Mouse (Mus musculus) MEL (cell line): ENCODE data around the gene Map2k5.

Experiments
- CTCF ChIP-seq, 3 experiments: IDR thresholded peaks in 2 of 3; conservative IDR thresholded peaks in 1 of 3; 2 replicates each; pipeline ENCODE4 v1.5.1; 2011 to 2012; ENCODE audit warnings: low read length in 3 of 3, low read depth in 2 of 3, mild to moderate bottlenecking in 2 of 3, improper control_type of control experiment in 1 of 3, inconsistent platforms in 1 of 3, mixed read lengths in 1 of 3, moderate library complexity in 1 of 3; ENCODE audit not compliant: control insufficient read depth in 1 of 3, insufficient read depth in 1 of 3, poor library complexity in 1 of 3, severe bottlenecking in 1 of 3
- EP300 ChIP-seq, 2 experiments: IDR thresholded peaks; 2 replicates each; pipeline ENCODE4 v1.6.1; 2011; ENCODE audit warnings: improper control_type of control experiment in 2 of 2, low read length in 2 of 2, low read depth in 1 of 2, mild to moderate bottlenecking in 1 of 2
- GABPA ChIP-seq: IDR thresholded peaks from 2 replicates; pipeline ENCODE4 v1.6.1; 2012; ENCODE audit warnings: low read depth, mild to moderate bottlenecking, inconsistent platforms, low read length, improper control_type of control experiment, moderate library complexity
- MAFK ChIP-seq: IDR thresholded peaks from 2 replicates; pipeline ENCODE4 v1.6.1; 2011; ENCODE audit warnings: low read depth, mild to moderate bottlenecking, low read length, improper control_type of control experiment, borderline replicate concordance
- MYB ChIP-seq: IDR thresholded peaks from 2 replicates; pipeline ENCODE4 v1.6.1; 2011; ENCODE audit warnings: mild to moderate bottlenecking, low read depth, low read length, improper control_type of control experiment
- NELFE ChIP-seq: IDR thresholded peaks from 2 replicates; pipeline ENCODE4 v1.6.1; 2011; ENCODE audit warnings: low read depth, low read length, improper control_type of control experiment
- POLR2A ChIP-seq, 2 experiments: IDR thresholded peaks; 2 replicates each; pipeline ENCODE4 v1.6.1; 2011 to 2012; ENCODE audit warnings: low read length in 2 of 2, mild to moderate bottlenecking in 2 of 2, control low read depth in 1 of 2, improper control_type of control experiment in 1 of 2, low read depth in 1 of 2, moderate library complexity in 1 of 2; ENCODE audit not compliant: control insufficient read depth in 1 of 2, insufficient read depth in 1 of 2, poor library complexity in 1 of 2
- RAD21 ChIP-seq: IDR thresholded peaks from 2 replicates; pipeline ENCODE4 v1.6.1; 2011; ENCODE audit warnings: mild to moderate bottlenecking, low read depth, low read length, improper control_type of control experiment
- SMC3 ChIP-seq: IDR thresholded peaks from 2 replicates; pipeline ENCODE4 v1.6.1; 2011; ENCODE audit warnings: low read depth, low read length, improper control_type of control experiment
- ZC3H11A ChIP-seq: IDR thresholded peaks from 2 replicates; pipeline ENCODE4 v1.6.1; 2012; ENCODE audit warnings: low read depth, mild to moderate bottlenecking, inconsistent platforms, low read length, improper control_type of control experiment
- ZKSCAN1 ChIP-seq: IDR thresholded peaks from 2 replicates; pipeline ENCODE4 v1.6.1; 2012; ENCODE audit warnings: low read depth, mild to moderate bottlenecking, inconsistent platforms, low read length, improper control_type of control experiment, moderate library complexity

DNA sequence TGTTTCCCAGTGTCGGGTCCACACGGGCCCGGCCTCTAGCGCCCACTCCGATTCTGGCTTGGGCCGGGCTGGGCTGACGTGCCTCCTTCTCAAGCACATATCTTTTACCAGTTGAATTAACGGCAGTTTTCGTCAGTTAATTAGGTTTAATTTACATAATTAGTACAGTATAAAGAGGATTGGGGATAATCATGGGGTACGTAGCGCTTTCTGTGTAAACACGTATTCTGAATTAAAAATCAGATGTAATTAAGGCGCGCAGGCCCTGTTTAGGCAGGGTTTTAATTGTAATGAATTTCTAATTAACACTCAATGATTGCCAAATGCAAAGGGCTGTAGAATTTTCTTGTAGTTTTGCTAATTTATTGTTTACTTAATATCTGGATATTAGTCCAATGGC is 225.8 kb downstream of the Map2k5 start:
- no peak for TF ChIP-seq CTCF (IDR thresholded peaks at IDR 0.05 in 2 of 3, conservative IDR thresholded peaks at IDR 0.05 in 1 of 3; ENCODE audit: control insufficient read depth in 1 of 3, insufficient read depth in 1 of 3, low read depth in 2 of 3, low read length in 3 of 3, poor library complexity in 1 of 3, severe bottlenecking in 1 of 3)
- no peak for TF ChIP-seq EP300 (IDR thresholded peaks at IDR 0.05; ENCODE audit: low read depth in 1 of 2, low read length in 2 of 2)
- no peak for TF ChIP-seq POLR2A (IDR thresholded peaks at IDR 0.05; ENCODE audit: control insufficient read depth in 1 of 2, insufficient read depth in 1 of 2, low read depth in 1 of 2, low read length in 2 of 2, poor library complexity in 1 of 2)
- TF ChIP-seq MYB, result no peak
- no peak for TF ChIP-seq MAFK
- TF ChIP-seq SMC3, result no peak
- TF ChIP-seq ZC3H11A, result no peak
- TF ChIP-seq RAD21, result no peak
- TF ChIP-seq NELFE, result no peak
- TF ChIP-seq GABPA, result no peak
- no peak for TF ChIP-seq ZKSCAN1
